Mouse (Mus musculus) C2C12 (cell line): ENCODE data around the gene Nr1h2. TPM values are rescaled to one million over a fixed set of nuclear protein-coding genes. Genes with fewer than 3 reads are reported as not detected.

Experiments
- H3K27me3 ChIP-seq: one replicate; pipeline ENCODE4 v1.6.1; 2011; ENCODE audit not compliant: control insufficient read depth, insufficient read depth, insufficient read length
- H3K36me3 ChIP-seq: one replicate; pipeline ENCODE4 v1.6.1; 2011; ENCODE audit not compliant: control insufficient read depth, insufficient read depth
- H3K4me3 ChIP-seq: one replicate; pipeline ENCODE4 v1.5.1; 2011; ENCODE audit warnings: mild to moderate bottlenecking, control low read depth; ENCODE audit not compliant: poor library complexity, insufficient read depth, severe bottlenecking
- H3K79me2 ChIP-seq: one replicate; pipeline ENCODE4 v1.6.1; 2011; ENCODE audit not compliant: control insufficient read depth, insufficient read depth
- H3K79me3 ChIP-seq: one replicate; pipeline ENCODE4 v1.6.1; 2011; ENCODE audit warnings: low read depth, control low read depth
- H3ac ChIP-seq: one replicate; pipeline ENCODE3; 2011; ENCODE audit warnings: low read depth; ENCODE audit not compliant: control insufficient read depth, insufficient read length
- CEBPB ChIP-seq: IDR thresholded peaks from one replicate; pipeline ENCODE4 v1.6.1; 2011; ENCODE audit warnings: low read depth, mild to moderate bottlenecking, control low read depth, moderate library complexity
- CTCF ChIP-seq: IDR thresholded peaks from one replicate; pipeline ENCODE4 v1.5.1; 2011; ENCODE audit not compliant: control insufficient read depth, insufficient read depth, insufficient read length
- FOSL1 ChIP-seq: IDR thresholded peaks from one replicate; pipeline ENCODE4 v1.8.0; 2011; ENCODE audit warnings: mild to moderate bottlenecking, low read length; ENCODE audit not compliant: poor library complexity, insufficient read depth, severe bottlenecking
- MAX ChIP-seq: IDR thresholded peaks from one replicate; pipeline ENCODE4 v1.6.1; 2011; ENCODE audit warnings: mild to moderate bottlenecking, control low read depth
- MYOD1 ChIP-seq: IDR thresholded peaks from one replicate; pipeline ENCODE4 v1.6.1; 2011; ENCODE audit warnings: low read depth; ENCODE audit not compliant: control insufficient read depth, insufficient read length
- MYOG ChIP-seq: IDR thresholded peaks from one replicate; pipeline ENCODE4 v1.6.1; 2011; ENCODE audit not compliant: control insufficient read depth, insufficient read length; ENCODE audit errors: extremely low read depth
- USF1 ChIP-seq: IDR thresholded peaks from one replicate; pipeline ENCODE4 v1.6.1; 2011; ENCODE audit warnings: low read depth, mild to moderate bottlenecking, control low read depth, moderate library complexity
- polyA plus RNA-seq: library from polyadenylated mRNA; unstranded; fragments of >200 nt; fragmentation: generic; extraction: Trizol; gene quantifications from one replicate; pipeline ENCODE4 v1.2.1, GENCODE M21; 2012; ENCODE audit warnings: missing spikeins

The Nr1h2 gene
- polyA plus RNA-seq, 1 experiment, result 61.0 TPM

DNA sequence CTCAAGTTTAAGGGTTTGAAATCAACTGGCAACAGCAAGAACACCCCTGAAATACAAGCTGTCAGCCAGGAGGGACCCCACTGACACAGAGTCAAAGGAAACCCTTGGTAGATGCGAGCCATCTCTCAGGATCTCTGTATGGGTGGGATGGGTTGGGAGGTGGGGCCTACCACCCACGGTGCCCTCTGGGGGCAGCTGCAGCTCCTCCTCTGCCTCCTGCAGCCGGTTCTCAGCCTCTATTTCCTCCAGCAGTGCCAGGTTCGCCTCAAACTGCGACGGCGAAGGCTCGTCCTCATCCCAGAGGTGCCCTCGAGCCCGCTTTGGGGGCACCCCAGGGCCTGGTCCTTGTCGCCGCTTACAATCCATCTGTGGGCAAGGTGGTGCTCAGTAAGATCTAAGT is 10.7 kb downstream of the Nr1h2 start:
- H3K4me3 ChIP-seq, result no peak overlapping the region
- no peaks in the 10 kb centered on the region for H3K27me3 ChIP-seq
- H3K79me2 ChIP-seq, result peaks cover 22% of the 10 kb centered on the region
- no peak overlapping the region for H3ac ChIP-seq
- no peak for TF ChIP-seq MYOG
- TF ChIP-seq FOSL1, result no peak
- TF ChIP-seq MYOD1, result no peak
- no peak for TF ChIP-seq MAX
- TF ChIP-seq CTCF, result no peak
- no peak for TF ChIP-seq CEBPB
- no peak for TF ChIP-seq USF1
- H3K36me3 ChIP-seq, result no peaks in the 10 kb centered on the region
- peaks cover 23% of the 10 kb centered on the region for H3K79me3 ChIP-seq

- H3K27me3 ChIP-seq, result no peaks in the 10 kb centered on the region
- no peak overlapping the region for H3K4me3 ChIP-seq
- H3ac ChIP-seq, result no peak overlapping the region
- TF ChIP-seq MYOG (no peak), CTCF (no peak), FOSL1 (no peak), MAX (no peak), CEBPB (no peak), MYOD1 (no peak), USF1 (no peak)
- no peaks in the 10 kb centered on the region for H3K36me3 ChIP-seq
- peaks cover 17% of the 10 kb centered on the region for H3K79me2 ChIP-seq
- H3K79me3 ChIP-seq, result peaks cover 18% of the 10 kb centered on the region
Observed at GRCm38 (mm10) chr7:44542555-44542954, 11.2 kb downstream of the Nr1h2 start.

DNA sequence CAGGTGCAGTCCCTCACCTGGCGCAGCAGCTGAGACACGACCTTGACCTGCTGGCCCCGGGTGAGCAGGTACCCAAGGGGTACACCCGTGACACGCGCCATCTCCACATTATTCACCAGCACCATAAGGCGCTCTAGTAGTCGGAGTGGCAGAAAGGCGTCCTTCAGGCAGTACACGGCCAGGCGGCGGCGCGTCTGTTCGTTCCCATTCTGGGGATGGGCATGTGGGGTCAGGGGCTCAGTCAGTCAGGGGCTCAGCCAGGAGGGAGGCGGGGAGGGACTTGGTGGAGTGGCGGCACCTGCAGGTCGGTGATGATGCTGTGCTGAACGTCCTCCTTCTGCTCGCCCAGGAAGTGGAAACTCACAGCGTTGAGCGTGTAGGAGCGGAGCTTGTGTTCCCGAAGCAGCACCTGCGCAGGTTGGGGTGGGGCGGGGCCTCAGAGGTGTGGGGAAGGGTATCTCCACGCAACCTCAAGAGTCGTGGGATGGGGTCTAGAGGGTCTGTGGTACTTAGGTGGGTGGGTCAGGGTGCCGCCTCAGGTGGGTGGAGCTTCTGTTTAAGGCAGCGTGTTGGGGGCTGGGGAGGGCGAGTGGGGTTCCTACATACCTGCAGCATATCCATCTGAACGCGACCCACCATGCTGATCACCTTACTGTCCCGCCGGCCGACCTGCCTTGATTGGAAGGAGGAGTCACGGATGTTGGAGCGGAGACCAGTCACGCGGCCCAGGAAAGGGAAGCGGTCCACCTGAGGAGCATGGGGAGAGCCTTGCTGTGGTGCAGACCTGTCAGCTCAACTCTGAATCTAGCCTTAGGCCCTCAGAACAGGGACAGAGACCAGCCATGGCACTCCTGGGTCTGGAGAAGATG is 14.8 kb downstream of the Nr1h2 start:
- H3K36me3 ChIP-seq, result peaks cover 4% of the 10 kb centered on the region
- H3K79me2 ChIP-seq, result no peaks in the 10 kb centered on the region
- no peak overlapping the region for H3K4me3 ChIP-seq
- no peaks in the 10 kb centered on the region for H3K27me3 ChIP-seq
- TF ChIP-seq USF1 (no peak), CTCF (no peak), CEBPB (no peak), FOSL1 (no peak), MAX (no peak), MYOD1 (no peak), MYOG (no peak)
- H3ac ChIP-seq, result no peak overlapping the region
- no peaks in the 10 kb centered on the region for H3K79me3 ChIP-seq

GRCm38 (mm10) chr7:44537496-44537895 is 16.3 kb downstream of the Nr1h2 start:
- peaks cover 4% of the 10 kb centered on the region for H3K36me3 ChIP-seq
- no peak overlapping the region for H3ac ChIP-seq
- no peak for TF ChIP-seq CEBPB
- no peak for TF ChIP-seq MYOD1
- TF ChIP-seq USF1, result no peak
- no peak for TF ChIP-seq FOSL1
- no peak for TF ChIP-seq MAX
- TF ChIP-seq MYOG, result no peak
- no peak for TF ChIP-seq CTCF
- H3K27me3 ChIP-seq, result no peaks in the 10 kb centered on the region
- H3K79me3 ChIP-seq, result no peaks in the 10 kb centered on the region
- H3K4me3 ChIP-seq, result no peak overlapping the region
- no peaks in the 10 kb centered on the region for H3K79me2 ChIP-seq

- no peak overlapping the region for H3K4me3 ChIP-seq
- H3K36me3 ChIP-seq, result peaks cover 4% of the 10 kb centered on the region
- no peaks in the 10 kb centered on the region for H3K27me3 ChIP-seq
- H3K79me3 ChIP-seq, result no peaks in the 10 kb centered on the region
- no peak overlapping the region for H3ac ChIP-seq
- TF ChIP-seq MYOG, result no peak
- no peak for TF ChIP-seq CTCF
- no peak for TF ChIP-seq FOSL1
- TF ChIP-seq USF1, result no peak
- TF ChIP-seq CEBPB, result no peak
- TF ChIP-seq MYOD1, result no peak
- TF ChIP-seq MAX, result no peak
- H3K79me2 ChIP-seq, result no peaks in the 10 kb centered on the region
Observed at GRCm38 (mm10) chr7:44537009-44537408, 16.7 kb downstream of the Nr1h2 start.
